Mouse (Mus musculus) cerebellum, adult 2 months (tissue): ENCODE measurements around the gene Zfyve9.

Experiments used
- CTCF ChIP-seq: fragments of 200-500 bp; IDR thresholded peaks from 2 replicates; pipeline ENCODE4 v1.5.1; 2011; ENCODE audit warnings: low read depth, mild to moderate bottlenecking, control low read depth, low read length, moderate library complexity, borderline replicate concordance; ENCODE audit not compliant: insufficient read depth
- POLR2A ChIP-seq: fragments of 200-500 bp; IDR thresholded peaks from 2 replicates; pipeline ENCODE4 v1.6.1; 2011; ENCODE audit warnings: low read length, control low read depth, borderline replicate concordance; ENCODE audit not compliant: insufficient read depth

DNA sequence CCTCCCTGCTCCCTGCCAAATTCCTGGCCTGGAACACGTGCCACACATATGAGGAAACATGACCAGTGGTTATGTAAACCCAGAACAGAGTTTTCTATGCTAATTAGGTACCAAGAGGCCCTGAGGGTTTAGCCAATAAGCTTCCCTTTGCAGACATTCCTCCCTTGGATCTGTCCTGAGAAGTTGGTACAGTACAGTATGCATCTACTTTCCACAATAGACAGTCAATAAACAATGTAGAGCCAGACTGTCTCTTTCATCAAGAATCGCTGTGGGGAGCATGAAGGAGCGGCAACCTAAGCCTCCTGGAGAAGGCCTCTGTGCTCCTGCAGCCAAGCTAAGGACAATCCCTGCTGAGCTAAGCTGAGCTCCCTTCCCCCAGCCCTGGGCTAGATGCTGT, 94.4 kb downstream of the Zfyve9 start:
- no peak for TF ChIP-seq POLR2A
- no peak for TF ChIP-seq CTCF
